Mouse (Mus musculus) gastrocnemius, adult 18-20 months (tissue): ENCODE results near the gene Gm21958. TPM values are rescaled to one million over a fixed set of nuclear protein-coding genes. Genes with fewer than 3 reads are reported as not detected.
A peak's percentile ranks its signal among the peaks of the same experiment; 100 is the strongest.
"Not testable (repeated sequence)": the region's sequence is repeated elsewhere in the genome, so short reads cannot be mapped to it uniquely, and the experiment has no call there.

Experiments used
- DNase-seq: peaks from one replicate; pipeline ENCODE4 v3.0.0; 2021; ENCODE audit warnings: low spot score
- total RNA-seq, 2 experiments: library from RNA; stranded (reverse); gene quantifications; 2 replicates each; pipeline ENCODE4 v1.2.3; 2021

Gm21958 gene
- total RNA-seq, 2 experiments from 2014 or later = not detected

- DNase-seq = no peak
Measured at GRCm38 (mm10) chr3:54723741-54724500, 9.8 kb upstream of the Gm21958 start.

DNA sequence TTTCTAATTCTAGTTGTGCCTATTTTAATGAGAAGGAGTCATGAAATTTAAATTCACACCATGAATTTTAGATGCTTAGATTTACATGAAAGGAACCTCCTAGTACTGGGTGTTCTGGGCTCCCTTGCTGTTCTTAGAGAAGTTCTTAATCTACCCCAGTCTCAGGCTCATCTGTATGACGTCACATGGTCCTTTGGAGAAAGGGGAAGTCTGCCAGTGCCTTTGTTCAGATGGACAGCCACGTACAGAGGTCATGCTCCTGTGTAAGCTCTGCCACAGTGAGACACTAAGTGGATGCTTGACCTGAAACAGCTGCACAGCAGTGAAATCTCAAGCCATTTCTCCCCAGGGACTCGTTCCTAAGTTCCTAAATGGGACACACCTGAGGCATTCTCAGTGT, 4.8 kb upstream of the Gm21958 start:
- DNase-seq = no peak

GRCm38 (mm10) chr3:54717348-54717747, 3.2 kb upstream of the Gm21958 start:
- no peak for DNase-seq

DNA sequence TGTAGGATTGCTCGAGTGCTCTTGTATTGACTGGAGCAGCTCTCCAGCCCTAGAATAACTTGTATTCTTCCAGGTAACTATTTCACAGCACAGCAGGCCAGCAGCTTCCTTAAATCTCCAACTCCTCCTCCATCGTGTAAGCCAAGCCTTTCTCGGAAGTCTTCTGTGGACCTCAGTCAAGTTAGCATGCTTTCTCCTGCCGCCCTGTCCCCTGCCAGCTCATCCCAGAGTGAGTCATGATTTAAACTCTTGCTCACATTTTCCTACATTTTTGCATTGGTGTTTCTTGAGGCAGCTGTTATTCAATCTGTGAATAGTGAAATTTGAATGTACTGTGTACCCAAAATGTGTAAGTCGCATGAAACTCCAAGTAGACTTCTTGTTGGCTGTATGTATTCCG, 1.3 kb upstream of the Gm21958 start:
- DNase-seq = no peak

GRCm38 (mm10) chr3:54708972-54709371, 5.2 kb downstream of the Gm21958 start:
- no peak for DNase-seq

DNA sequence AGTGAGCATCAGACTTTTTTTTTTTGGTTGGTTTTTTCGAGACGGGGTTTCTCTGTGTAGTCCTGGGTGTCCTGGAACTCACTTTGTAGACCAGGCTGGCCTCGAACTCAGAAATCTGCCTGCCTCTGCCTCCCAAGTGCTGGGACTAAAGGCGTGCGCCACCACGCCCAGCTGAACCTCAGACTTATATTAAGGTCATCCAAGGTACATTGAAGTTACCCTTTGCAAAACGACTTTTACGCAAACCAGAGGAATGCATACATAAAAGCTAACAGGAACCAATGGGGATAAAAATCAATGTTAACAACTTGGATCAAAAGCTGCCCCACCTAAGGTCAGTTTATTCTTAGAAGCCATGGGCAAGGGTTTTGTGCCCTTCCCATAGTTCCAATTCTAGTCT, 10.0 kb downstream of the Gm21958 start:
- not testable (repeated sequence) for DNase-seq

DNA sequence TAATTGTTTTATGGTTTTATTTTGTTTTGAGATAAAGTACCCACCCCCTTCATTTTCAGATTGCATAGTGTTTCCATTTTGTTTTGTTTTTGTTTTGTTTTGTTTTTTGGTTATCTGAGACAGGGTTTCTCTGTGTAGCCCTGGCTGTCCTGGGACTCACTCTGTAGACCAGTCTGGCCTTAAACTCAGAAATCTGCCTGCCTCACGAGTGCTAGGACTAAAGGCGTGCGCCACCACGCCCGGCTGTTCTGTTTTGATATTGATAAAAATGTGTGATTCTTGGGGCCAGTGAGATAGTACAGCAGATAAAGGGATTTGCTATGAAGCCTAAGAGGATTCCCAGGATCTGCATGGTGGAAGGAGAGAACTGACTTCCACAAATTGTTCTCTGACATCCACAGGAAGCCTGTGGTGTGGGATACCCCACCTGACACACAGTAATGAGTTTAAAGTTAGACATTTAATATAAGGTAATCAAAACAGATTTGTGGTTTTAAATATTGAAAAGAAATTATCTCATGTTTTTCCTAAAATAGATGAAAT, 14.3 kb downstream of the Gm21958 start:
- no peak for DNase-seq

DNA sequence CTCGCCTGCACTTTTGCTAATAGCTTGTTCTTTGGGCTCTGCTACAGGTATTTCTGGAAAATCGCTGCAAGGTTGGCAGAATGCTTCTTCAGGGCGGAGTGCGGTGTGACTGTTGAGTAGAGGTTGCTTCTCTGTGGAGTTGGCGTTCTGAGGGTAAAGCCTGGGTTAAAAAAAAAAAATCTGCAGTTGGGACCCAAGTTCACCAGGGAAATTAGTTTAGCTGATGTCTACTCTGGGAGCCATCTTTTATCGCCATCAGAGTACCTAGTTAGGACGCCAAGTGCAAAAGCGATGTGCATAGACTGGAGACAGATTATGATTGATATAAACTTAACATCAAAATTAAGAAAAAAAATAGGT, 21.1 kb downstream of the Gm21958 start:
- DNase-seq = no peak

DNA sequence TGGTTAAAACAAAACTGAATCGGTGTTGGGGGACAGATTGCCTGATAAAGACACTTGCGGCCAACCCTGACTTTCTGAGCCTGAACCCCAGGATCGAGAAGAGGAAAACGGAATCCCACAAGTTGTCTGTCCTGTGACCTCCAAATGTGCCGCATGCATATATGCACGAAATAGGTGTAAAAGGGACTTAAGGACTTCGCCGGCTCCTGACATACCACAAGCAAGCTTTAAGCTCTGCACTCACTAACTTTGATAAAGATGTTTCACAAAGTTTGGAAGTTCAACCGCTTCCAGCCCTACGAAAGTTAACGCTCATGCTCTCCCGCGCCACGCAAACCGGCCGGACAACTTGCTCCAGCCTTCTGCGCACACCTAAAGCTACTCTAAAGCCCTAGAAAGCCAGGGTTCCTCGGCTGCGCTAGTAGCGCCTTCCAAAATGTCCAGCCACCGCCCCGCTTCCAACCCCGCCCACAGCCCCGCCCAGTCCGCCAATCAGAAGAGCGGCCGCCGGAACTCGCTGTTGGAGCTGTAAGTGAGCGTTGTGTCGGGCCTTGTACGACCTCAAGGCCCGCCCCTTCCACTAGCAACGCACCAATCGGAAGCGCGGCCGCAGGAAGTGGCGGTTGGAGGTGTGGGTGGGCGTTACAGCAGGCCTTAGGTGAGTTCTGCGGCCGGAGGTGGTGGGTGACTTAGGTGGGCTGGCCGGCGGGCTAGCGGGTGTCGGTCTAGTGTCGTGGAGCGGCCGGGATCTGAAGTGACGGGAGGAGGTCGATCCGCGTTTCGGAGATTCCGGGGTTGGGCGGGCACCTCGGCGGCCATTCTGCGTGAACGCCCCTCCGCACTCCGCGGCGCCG, 21.7 kb downstream of the Gm21958 start, which contains the start of gene Supt20:
Gene Supt20 (plus strand): TSS at position 606 of the 854 bp plus-strand sequence.
- peak; percentile 91 for DNase-seq

DNA sequence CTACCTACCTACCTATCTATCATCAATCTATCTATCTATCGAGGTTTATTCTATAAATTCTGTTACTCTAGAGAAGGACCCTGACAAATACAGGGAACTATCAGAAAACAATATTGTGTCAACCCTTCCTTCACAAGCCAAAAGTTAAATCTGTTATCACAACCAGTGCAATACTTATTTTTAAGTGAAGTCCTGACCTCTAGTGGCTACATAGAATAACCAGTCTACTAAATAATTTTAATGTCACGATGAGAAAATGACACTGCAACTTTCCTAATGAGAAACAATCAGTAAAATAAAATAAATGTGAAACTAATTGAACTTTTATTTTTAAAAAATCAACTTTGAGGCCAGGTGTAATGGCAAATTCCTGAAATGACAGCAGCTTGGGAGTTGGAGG, 25.1 kb downstream of the Gm21958 start:
- DNase-seq = no peak

- no peak for DNase-seq
Measured at GRCm38 (mm10) chr3:54687245-54687644, 26.9 kb downstream of the Gm21958 start.

DNA sequence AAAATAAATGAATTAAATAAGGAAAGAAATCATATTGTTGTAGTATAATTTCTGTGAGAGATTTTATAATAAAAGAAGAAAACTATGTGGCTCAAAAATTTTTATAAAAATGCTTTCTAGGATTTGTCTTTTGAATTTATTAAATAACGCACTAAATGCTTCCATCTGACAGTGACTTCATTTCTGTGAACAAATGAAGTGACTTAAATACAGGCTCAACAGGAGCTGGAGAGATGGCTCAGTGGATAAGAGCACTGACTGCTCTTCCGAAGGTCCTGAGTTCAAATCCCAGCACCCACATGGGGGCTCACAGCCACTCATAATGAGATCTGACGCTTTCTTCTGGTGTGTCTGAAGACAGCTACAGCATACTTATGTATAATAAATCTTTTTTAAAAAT, 29.0 kb downstream of the Gm21958 start:
- no peak for DNase-seq

GRCm38 (mm10) chr3:54681310-54682204, 32.6 kb downstream of the Gm21958 start:
- DNase-seq = no peak

DNA sequence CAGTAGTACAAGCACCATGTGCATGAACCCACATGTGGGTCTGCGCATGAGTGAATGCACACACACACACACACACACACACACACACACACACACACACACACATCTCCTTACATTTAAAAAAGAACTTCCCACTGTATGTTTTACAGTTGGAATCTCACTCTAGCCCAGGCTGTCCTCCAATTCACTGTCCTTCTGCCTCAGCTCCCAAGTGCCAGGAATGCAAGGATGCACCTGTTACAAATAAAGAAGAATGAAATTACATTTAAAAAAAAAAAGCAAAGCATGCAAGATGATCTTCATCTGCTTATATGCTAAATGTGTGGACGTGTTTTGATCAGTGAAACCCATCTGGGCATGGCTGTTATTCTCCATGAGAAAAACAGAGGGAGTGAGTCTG, 37.3 kb downstream of the Gm21958 start:
- no peak for DNase-seq

DNA sequence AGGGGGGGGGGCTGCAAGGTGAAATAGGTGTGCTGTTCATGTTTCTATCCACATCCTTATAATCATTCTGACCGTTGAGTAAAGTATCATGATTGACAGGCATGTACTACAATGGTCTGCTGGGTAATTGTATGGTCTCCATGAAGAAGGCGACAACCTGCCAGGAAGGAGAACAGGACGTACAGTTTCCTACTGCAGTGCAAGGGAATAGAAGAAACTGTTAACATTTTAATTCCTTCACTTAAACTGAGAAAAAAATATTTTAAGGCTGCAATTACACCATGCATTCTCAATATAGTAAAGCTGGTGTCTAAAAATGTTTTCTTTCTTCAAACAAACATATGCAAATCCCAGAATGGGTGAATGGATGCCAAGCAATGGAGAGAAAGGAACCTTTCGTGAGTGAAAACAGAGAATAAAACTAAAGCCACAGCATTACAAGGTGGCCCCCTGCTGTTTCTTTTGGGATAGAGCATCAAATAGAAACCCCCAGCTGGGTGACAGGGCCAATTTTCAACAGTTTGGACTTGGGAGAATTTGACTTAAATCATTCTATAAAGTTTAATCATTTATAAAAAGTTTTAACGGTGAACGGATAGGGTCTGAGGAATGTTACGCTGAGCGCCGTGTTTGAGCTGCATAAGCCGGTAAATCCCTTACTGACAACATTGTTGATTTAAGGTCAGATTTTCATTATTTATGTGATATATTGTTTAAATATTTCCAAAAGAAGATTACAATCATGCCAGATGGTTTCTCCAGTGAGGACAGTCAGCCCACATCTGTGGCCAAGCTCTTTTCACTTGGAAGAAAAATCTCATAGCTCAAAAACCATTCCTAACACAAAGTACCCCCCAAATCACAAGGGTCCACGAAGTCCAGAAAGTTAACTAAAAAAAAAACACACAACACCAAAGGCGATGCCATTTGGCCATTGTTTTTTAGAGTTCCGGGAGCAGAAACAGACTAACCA, 41.3 kb downstream of the Gm21958 start:
- DNase-seq = peak; percentile 19

- DNase-seq = no peak
Measured at GRCm38 (mm10) chr3:54672111-54672510, 42.0 kb downstream of the Gm21958 start.

DNA sequence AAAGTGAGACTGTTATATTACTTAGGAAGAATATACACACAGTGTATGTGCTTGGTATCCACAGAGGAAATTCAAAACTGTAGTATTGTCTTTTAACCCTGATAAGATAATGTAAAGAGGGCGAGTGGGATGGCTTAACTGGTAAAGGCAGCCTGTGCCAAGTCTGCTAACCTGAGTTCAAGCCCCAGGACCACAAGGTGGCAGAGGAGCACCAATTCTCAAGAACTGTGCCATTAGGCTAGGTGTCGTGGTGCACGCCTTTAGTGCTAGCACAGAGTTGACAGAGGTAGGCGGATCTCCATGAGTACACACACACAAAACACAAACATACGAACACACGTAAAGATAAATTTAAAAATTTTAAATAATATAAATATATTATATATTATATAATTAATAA, 44.6 kb downstream of the Gm21958 start:
- DNase-seq = no peak

DNA sequence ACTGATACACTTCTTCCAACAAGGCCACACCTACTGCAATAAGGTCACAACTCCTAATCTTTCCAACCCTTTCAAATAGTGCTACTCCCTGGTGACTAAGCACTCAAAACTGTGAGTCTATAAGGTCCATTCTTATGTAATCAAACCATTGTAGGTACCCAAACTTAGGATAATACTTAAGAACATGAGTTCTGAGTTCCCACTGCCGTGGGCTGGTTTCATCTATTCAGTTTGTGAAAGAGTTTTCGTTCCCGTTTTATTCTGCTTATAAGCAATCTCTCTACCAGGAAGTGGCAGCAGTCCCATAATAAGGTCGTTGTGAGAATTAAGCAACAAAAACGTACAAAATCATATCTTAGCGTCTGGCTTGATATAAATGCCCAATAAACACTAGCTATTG, 45.4 kb downstream of the Gm21958 start:
- DNase-seq = no peak

DNA sequence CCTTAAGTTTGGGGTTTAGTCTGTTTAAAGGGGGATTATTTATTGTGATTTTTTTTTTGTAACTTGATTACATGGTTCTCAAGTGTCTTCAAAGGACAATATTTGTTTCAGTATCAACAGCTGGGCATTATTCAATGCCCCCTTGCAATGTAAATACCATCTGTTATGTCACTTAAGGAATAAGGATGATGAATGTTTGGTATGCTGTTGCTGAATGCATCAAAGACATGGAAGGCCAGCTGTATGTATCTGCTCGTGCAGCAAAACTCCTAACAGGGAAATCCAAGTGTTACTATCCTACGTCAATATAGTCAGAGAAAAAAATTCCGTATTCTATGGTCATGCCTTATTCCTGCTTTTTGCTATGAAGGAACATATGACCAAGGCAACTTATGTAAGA, 46.0 kb downstream of the Gm21958 start:
- no peak for DNase-seq
